Mouse (Mus musculus) heart, postnatal 4 days (tissue): Measurements from ENCODE around the gene Cox7a1. TPM values are rescaled to one million over a fixed set of nuclear protein-coding genes. Genes with fewer than 3 reads are reported as not detected.

Experiments
- DNase-seq: peaks from one replicate; pipeline ENCODE4 v3.0.0; 2021
- total RNA-seq, 2 experiments: library from RNA; stranded (reverse); gene quantifications; 2 replicates each; pipeline ENCODE4 v1.2.3; 2021

The Cox7a1 gene
- total RNA-seq, 2 experiments from 2014 or later: 693 to 795 TPM

- DNase-seq: no peak
Measured at GRCm38 (mm10) chr7:30222205-30222604, 38.3 kb downstream of the Cox7a1 start.

GRCm38 (mm10) chr7:30224206-30224605 lies 40.3 kb downstream of the Cox7a1 start:
- no peak for DNase-seq

GRCm38 (mm10) chr7:30231328-30231668 lies 47.4 kb downstream of the Cox7a1 start:
- DNase-seq: no peak

GRCm38 (mm10) chr7:30231669-30232454 lies 47.9 kb downstream of the Cox7a1 start, which contains the start of the genes Polr2i and Tbcb:
TSS of gene Polr2i (plus strand) at chr7:30231948.
TSS of gene Tbcb (minus strand) at chr7:30232272.
- peak; percentile 98 for DNase-seq

GRCm38 (mm10) chr7:30232631-30233148 lies 48.7 kb downstream of the Cox7a1 start:
- peak; percentile 77 for DNase-seq

- peak; percentile 30 for DNase-seq
Measured at GRCm38 (mm10) chr7:30233387-30233786, 49.4 kb downstream of the Cox7a1 start.

GRCm38 (mm10) chr7:30234276-30234858 lies 50.4 kb downstream of the Cox7a1 start:
- DNase-seq: no peak

- DNase-seq: no peak
Measured at GRCm38 (mm10) chr7:30235091-30235490, 51.1 kb downstream of the Cox7a1 start.

GRCm38 (mm10) chr7:30235625-30236024 lies 51.7 kb downstream of the Cox7a1 start, which contains the start of gene Ovol3:
TSS of gene Ovol3 (minus strand) at chr7:30235725.
- no peak for DNase-seq

Other genes starting within 250 kb of the Cox7a1 start
- gene Zfp74, start 230.1 kb upstream of the Cox7a1 start, total RNA-seq: 1 to 10 TPM; 6.5 to 7.1 TPM
- gene Zfp568, start 200.2 kb upstream of the Cox7a1 start, total RNA-seq: 10 to 100 TPM; 83.8 to 87.0 TPM
- 1 to 10 TPM; 1.8 to 2.1 TPM for gene Zfp14, start 132.8 kb upstream of the Cox7a1 start, total RNA-seq
- 1 to 10 TPM in 1 of 2 experiments, under 1 TPM in 1; 0.23 to 1.0 TPM for gene Zfp82, start 111.2 kb upstream of the Cox7a1 start, total RNA-seq
- gene Gm26920, start 93.7 kb upstream of the Cox7a1 start, total RNA-seq: under 1 TPM in 1 of 2 experiments, not detected in 1; 0.74 TPM
- gene Zfp566, start 93.6 kb upstream of the Cox7a1 start, total RNA-seq: 1 to 10 TPM; 2.8 to 3.5 TPM
- 10 to 100 TPM; 44.2 to 46.1 TPM for gene Zfp260, start 89.4 kb upstream of the Cox7a1 start, total RNA-seq
- gene Zfp382, start 62.2 kb upstream of the Cox7a1 start, total RNA-seq: 10 to 100 TPM; 10.5 to 11.0 TPM
- gene Zfp146, start 14.4 kb upstream of the Cox7a1 start, total RNA-seq: 10 to 100 TPM; 45.3 to 46.6 TPM
- 100 to 1,000 TPM; 251 to 261 TPM for gene Capns1, start 14.7 kb downstream of the Cox7a1 start, total RNA-seq
- 10 to 100 TPM; 61.9 to 70.3 TPM for gene Polr2i, start 47.8 kb downstream of the Cox7a1 start, total RNA-seq
- 10 to 100 TPM; 77.2 to 78.9 TPM for gene Tbcb, start 48.1 kb downstream of the Cox7a1 start, total RNA-seq
- gene Ovol3, start 51.6 kb downstream of the Cox7a1 start, total RNA-seq: not detected
- gene Thap8, start 96.0 kb downstream of the Cox7a1 start, total RNA-seq: under 1 TPM; 0.38 to 0.54 TPM
- gene Wdr62, start 96.3 kb downstream of the Cox7a1 start, total RNA-seq: 10 to 100 TPM in 1 of 2 experiments, 1 to 10 TPM in 1; 9.7 to 12.3 TPM
- 10 to 100 TPM; 10.1 to 12.8 TPM for gene Clip3, start 107.6 kb downstream of the Cox7a1 start, total RNA-seq
- gene Alkbh6, start 124.6 kb downstream of the Cox7a1 start, total RNA-seq: 10 to 100 TPM; 29.4 to 30.8 TPM
- gene Syne4, start 130.7 kb downstream of the Cox7a1 start, total RNA-seq: 1 to 10 TPM; 1.3 to 3.2 TPM
- under 1 TPM; 0.70 to 0.91 TPM for gene E130208F15Rik, start 137.6 kb downstream of the Cox7a1 start, total RNA-seq
- 10 to 100 TPM; 15.5 to 16.6 TPM for gene Sdhaf1, start 139.8 kb downstream of the Cox7a1 start, total RNA-seq
- gene Lrfn3, start 178.6 kb downstream of the Cox7a1 start, total RNA-seq: 1 to 10 TPM; 1.4 to 2.2 TPM
- gene Tyrobp, start 229.6 kb downstream of the Cox7a1 start, total RNA-seq: 10 to 100 TPM; 11.1 to 13.5 TPM
- gene Hcst, start 235.7 kb downstream of the Cox7a1 start, total RNA-seq: under 1 TPM in 1 of 2 experiments, not detected in 1; 0.88 TPM
- gene Nfkbid, start 237.6 kb downstream of the Cox7a1 start, total RNA-seq: 1 to 10 TPM in 1 of 2 experiments, under 1 TPM in 1; 0.43 to 1.3 TPM